Mouse (Mus musculus): ENCODE results near the gene Th. TPM values are rescaled to one million over a fixed set of nuclear protein-coding genes. Genes with fewer than 3 reads are reported as not detected.
A peak's percentile ranks its signal among the peaks of the same experiment; 100 is the strongest.

Gene Th
- polyA plus RNA-seq, 1 experiment from 2014 or later, result 0.78 TPM

GRCm38 (mm10) chr7:142909622-142910021 is 21.3 kb downstream of the Th start:
- peak; percentile 49 for TF ChIP-seq CTCF (IDR thresholded peaks at IDR 0.05; ENCODE audit: low read depth)

GRCm38 (mm10) chr7:142905606-142906005 is 25.3 kb downstream of the Th start:
- H3K27me3 ChIP-seq (replicated peaks; ENCODE audit: control insufficient read depth, insufficient read depth, low read length), result no peaks in the 10 kb centered on the region
- no peak overlapping the region for H3K27ac ChIP-seq (ENCODE audit: low read depth, low read length)
- ATAC-seq, result no peak
- H3K36me3 ChIP-seq (ENCODE audit: control insufficient read depth, insufficient read depth), result no peaks in the 10 kb centered on the region
- no peak overlapping the region for H3K9ac ChIP-seq (ENCODE audit: low read depth, low read length)
- H3K4me1 ChIP-seq (replicated peaks; ENCODE audit: control insufficient read depth, insufficient read depth, low read length), result no peaks in the 10 kb centered on the region
- 63% methylated on average over 5 of the region's 5 CpGs for WGBS
- no peak overlapping the region for H3K4me3 ChIP-seq (ENCODE audit: low read depth, low read length)
- no peak overlapping the region for H3K4me2 ChIP-seq (replicated peaks; ENCODE audit: low read depth)
- TF ChIP-seq CTCF (IDR thresholded peaks at IDR 0.05; ENCODE audit: low read depth), result no peak
- H3K9me3 ChIP-seq (ENCODE audit: control insufficient read depth), result no peaks in the 10 kb centered on the region

More at GRCm38 (mm10) chr7:142909622-142910021, 21.3 kb downstream of the Th start:
- Histone ChIP-seq H3K27ac (ENCODE audit: low read depth, low read length) (no peak overlapping the region), H3K36me3 (ENCODE audit: control insufficient read depth, insufficient read depth) (no peaks in the 10 kb centered on the region), H3K4me2 (replicated peaks; ENCODE audit: low read depth) (no peak overlapping the region), H3K4me1 (replicated peaks; ENCODE audit: control insufficient read depth, insufficient read depth, low read length) (no peaks in the 10 kb centered on the region), H3K9ac (ENCODE audit: low read depth, low read length) (no peak overlapping the region), H3K9me3 (ENCODE audit: control insufficient read depth) (no peaks in the 10 kb centered on the region), H3K4me3 (ENCODE audit: low read depth, low read length) (no peak overlapping the region), H3K27me3 (replicated peaks; ENCODE audit: control insufficient read depth, insufficient read depth, low read length) (no peaks in the 10 kb centered on the region)
- no peak for ATAC-seq
- 32% methylated on average over 2 of the region's 2 CpGs for WGBS

GRCm38 (mm10) chr7:142904331-142904730 is 26.6 kb downstream of the Th start:
- Histone ChIP-seq H3K27me3 (replicated peaks; ENCODE audit: control insufficient read depth, insufficient read depth, low read length) (0 out of 2 replicates have a peak, but pooled peaks cover 3% of the 10 kb centered on the region), H3K27ac (ENCODE audit: low read depth, low read length) (no peak overlapping the region), H3K36me3 (ENCODE audit: control insufficient read depth, insufficient read depth) (no peaks in the 10 kb centered on the region), H3K4me2 (replicated peaks; ENCODE audit: low read depth) (no peak overlapping the region), H3K9me3 (ENCODE audit: control insufficient read depth) (no peaks in the 10 kb centered on the region), H3K9ac (ENCODE audit: low read depth, low read length) (no peak overlapping the region), H3K4me1 (replicated peaks; ENCODE audit: control insufficient read depth, insufficient read depth, low read length) (no peaks in the 10 kb centered on the region), H3K4me3 (ENCODE audit: low read depth, low read length) (no peak overlapping the region)
- no peak for ATAC-seq
- no peak for TF ChIP-seq CTCF (IDR thresholded peaks at IDR 0.05; ENCODE audit: low read depth)
- 82% methylated on average over 7 of the region's 7 CpGs for WGBS

DNA sequence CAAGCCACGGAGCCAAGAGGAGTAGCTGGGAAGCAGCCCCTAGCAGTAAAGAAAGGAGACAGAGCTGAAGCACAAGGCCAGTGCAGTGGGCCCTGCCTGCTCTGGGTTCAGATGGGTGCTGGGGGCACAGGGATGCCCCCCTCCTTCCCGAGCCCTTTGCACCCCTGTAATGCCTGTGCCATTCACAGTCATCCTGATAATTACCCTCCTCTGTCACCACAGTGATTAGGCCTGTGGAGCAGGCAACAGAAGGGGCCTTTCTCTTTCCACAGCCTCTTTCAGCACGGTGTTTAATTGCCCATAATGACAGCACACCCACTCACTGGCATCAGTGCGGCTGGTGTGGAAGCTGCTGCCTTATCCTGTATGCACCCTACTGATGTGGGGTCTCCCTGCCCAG is 28.0 kb downstream of the Th start:
- Histone ChIP-seq H3K36me3 (ENCODE audit: control insufficient read depth, insufficient read depth) (no peaks in the 10 kb centered on the region), H3K4me1 (replicated peaks; ENCODE audit: control insufficient read depth, insufficient read depth, low read length) (no peaks in the 10 kb centered on the region), H3K9me3 (ENCODE audit: control insufficient read depth) (no peaks in the 10 kb centered on the region), H3K4me2 (replicated peaks; ENCODE audit: low read depth) (no peak overlapping the region), H3K27ac (ENCODE audit: low read depth, low read length) (no peak overlapping the region), H3K27me3 (replicated peaks; ENCODE audit: control insufficient read depth, insufficient read depth, low read length) (peaks cover 3% of the 10 kb centered on the region; the same call in 1 of the 2 replicates), H3K9ac (ENCODE audit: low read depth, low read length) (no peak overlapping the region), H3K4me3 (ENCODE audit: low read depth, low read length) (no peak overlapping the region)
- TF ChIP-seq CTCF (IDR thresholded peaks at IDR 0.05; ENCODE audit: low read depth), result no peak
- no peak for ATAC-seq
- 34% methylated on average over 4 of the region's 4 CpGs for WGBS

- Histone ChIP-seq H3K4me2 (replicated peaks; ENCODE audit: low read depth) (no peak overlapping the region), H3K4me1 (replicated peaks; ENCODE audit: control insufficient read depth, insufficient read depth, low read length) (no peaks in the 10 kb centered on the region), H3K9me3 (ENCODE audit: control insufficient read depth) (no peaks in the 10 kb centered on the region), H3K27ac (ENCODE audit: low read depth, low read length) (no peak overlapping the region), H3K27me3 (replicated peaks; ENCODE audit: control insufficient read depth, insufficient read depth, low read length) (peaks cover 3% of the 10 kb centered on the region; the same call in 1 of the 2 replicates), H3K9ac (ENCODE audit: low read depth, low read length) (no peak overlapping the region), H3K36me3 (ENCODE audit: control insufficient read depth, insufficient read depth) (no peaks in the 10 kb centered on the region), H3K4me3 (ENCODE audit: low read depth, low read length) (no peak overlapping the region)
- no peak for TF ChIP-seq CTCF (IDR thresholded peaks at IDR 0.05; ENCODE audit: low read depth)
- no peak for ATAC-seq
- 67% methylated on average over 7 of the region's 7 CpGs for WGBS
Observed at GRCm38 (mm10) chr7:142901774-142902173, 29.2 kb downstream of the Th start.

GRCm38 (mm10) chr7:142899872-142900271 is 31.1 kb downstream of the Th start:
- no peak overlapping the region for H3K4me3 ChIP-seq (ENCODE audit: low read depth, low read length)
- H3K27ac ChIP-seq (ENCODE audit: low read depth, low read length), result no peak overlapping the region
- H3K9ac ChIP-seq (ENCODE audit: low read depth, low read length), result no peak overlapping the region
- no peaks in the 10 kb centered on the region for H3K36me3 ChIP-seq (ENCODE audit: control insufficient read depth, insufficient read depth)
- no peaks in the 10 kb centered on the region for H3K4me1 ChIP-seq (replicated peaks; ENCODE audit: control insufficient read depth, insufficient read depth, low read length)
- WGBS, result 62% methylated on average over 19 of the region's 19 CpGs
- no peaks in the 10 kb centered on the region for H3K9me3 ChIP-seq (ENCODE audit: control insufficient read depth)
- peaks cover 3% of the 10 kb centered on the region; the same call in 1 of the 2 replicates for H3K27me3 ChIP-seq (replicated peaks; ENCODE audit: control insufficient read depth, insufficient read depth, low read length)
- TF ChIP-seq CTCF (IDR thresholded peaks at IDR 0.05; ENCODE audit: low read depth), result no peak
- H3K4me2 ChIP-seq (replicated peaks; ENCODE audit: low read depth), result no peak overlapping the region
- ATAC-seq, result no peak

DNA sequence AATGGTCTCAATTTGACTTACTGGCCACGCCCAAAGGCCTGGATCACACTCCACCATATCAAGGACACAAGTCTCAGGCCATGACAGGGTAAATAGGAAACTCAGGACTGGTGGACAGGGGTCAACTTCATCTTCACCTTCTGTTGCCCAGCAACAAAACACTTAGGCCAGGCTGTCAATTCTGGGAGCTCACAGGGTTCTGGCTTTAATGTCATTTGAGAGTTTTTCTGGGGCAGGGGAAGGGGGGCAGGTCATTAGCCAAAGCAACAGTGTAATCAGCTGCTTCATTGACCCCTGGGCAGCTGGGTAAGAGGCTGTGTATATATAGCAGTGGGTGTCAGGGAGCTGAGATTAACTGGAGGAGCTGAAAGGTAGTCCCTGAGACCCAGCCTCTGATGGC is 33.5 kb downstream of the Th start:
- Histone ChIP-seq H3K9me3 (ENCODE audit: control insufficient read depth) (no peaks in the 10 kb centered on the region), H3K4me3 (ENCODE audit: low read depth, low read length) (no peak overlapping the region), H3K36me3 (ENCODE audit: control insufficient read depth, insufficient read depth) (no peaks in the 10 kb centered on the region), H3K4me1 (replicated peaks; ENCODE audit: control insufficient read depth, insufficient read depth, low read length) (no peaks in the 10 kb centered on the region), H3K4me2 (replicated peaks; ENCODE audit: low read depth) (no peak overlapping the region), H3K27me3 (replicated peaks; ENCODE audit: control insufficient read depth, insufficient read depth, low read length) (peaks cover 3% of the 10 kb centered on the region; the same call in 1 of the 2 replicates), H3K27ac (ENCODE audit: low read depth, low read length) (no peak overlapping the region), H3K9ac (ENCODE audit: low read depth, low read length) (no peak overlapping the region)
- WGBS, result 53% methylated on average over 1 of the region's 1 CpGs
- no peak for TF ChIP-seq CTCF (IDR thresholded peaks at IDR 0.05; ENCODE audit: low read depth)
- no peak for ATAC-seq
